Mouse (Mus musculus): ENCODE measurements around the gene Glipr1.
A peak's percentile ranks its signal among the peaks of the same experiment; 100 is the strongest.

Gene Glipr1

GRCm38 (mm10) chr10:111959353-111959752, 43.1 kb downstream of the Glipr1 start:
- DNase-seq, result peak; percentile 27

DNA sequence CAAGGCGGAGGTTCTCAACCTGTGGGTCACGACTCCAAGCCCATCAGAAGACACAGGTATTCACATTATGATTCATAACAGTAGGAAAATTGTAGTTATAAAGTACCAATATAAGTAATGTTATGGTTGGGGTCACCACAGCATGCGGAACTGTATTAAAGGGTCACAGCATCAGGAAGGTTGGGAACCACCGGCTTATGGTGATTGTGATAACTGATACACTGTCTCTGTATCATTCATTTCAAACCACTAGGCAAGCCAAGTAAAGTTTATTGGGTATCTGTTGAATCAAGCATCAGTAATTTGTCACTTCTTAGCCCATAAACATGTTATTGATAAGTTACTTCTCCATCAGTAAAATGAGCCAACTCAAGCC, 44.4 kb downstream of the Glipr1 start:
- no peak for DNase-seq

DNA sequence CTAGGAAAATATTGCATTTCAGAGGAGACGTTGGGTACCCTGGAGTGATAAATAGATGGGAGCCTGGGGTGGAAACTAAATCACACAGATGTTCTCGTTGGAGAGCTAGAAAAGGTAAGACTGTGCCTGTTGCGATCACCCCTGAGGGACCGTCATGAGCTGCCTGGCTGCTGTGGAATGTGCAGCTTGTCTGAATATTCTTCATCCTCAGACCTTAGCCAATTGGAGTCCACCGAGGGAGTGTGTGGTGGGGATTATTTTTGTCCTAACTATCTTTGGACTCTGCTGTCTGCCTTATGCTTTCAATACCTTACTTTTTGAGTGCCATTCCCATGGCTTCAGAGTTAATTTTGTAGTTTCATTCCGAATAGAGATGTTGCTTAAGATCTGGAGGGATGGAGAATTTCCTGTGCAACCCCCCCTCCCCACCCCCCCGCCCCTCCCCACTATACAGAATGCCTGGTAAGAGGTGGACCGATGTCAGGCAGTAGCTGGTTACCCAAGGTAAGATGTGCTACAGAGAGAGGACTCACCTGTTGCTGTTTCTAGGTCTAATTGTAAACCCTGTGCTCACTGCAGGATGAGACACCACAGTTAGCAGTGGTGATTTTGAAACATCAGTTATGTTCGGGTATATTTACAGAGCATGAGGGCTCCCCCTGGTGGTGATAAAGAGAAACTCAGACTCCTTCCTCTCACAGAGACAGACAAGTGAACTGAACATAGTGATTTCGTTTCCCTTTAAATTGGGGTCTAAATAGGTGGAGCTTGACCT, 45.0 kb downstream of the Glipr1 start:
- DNase-seq, result peak; percentile 88

DNA sequence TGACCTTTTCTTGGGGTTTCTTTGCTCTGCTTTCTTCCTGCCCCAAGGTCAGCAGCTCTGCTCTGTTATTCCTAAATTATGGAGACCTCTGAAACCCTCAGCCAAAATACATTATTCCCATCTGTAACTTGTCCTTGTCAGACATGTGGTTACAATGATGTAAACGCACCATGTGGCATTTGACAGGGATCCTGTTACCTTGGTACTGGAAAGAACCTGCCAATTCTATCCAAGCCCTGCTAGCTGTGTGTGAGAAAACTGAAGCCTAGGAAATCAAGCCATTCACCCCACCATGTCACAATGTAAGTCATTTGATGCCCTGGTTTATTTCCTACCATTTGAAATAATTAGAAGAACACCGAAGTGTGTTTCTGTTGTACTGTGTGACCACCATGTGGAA, 46.6 kb downstream of the Glipr1 start:
- DNase-seq, result peak; percentile 65

GRCm38 (mm10) chr10:111949008-111949407, 53.4 kb downstream of the Glipr1 start:
- no peak for DNase-seq

DNA sequence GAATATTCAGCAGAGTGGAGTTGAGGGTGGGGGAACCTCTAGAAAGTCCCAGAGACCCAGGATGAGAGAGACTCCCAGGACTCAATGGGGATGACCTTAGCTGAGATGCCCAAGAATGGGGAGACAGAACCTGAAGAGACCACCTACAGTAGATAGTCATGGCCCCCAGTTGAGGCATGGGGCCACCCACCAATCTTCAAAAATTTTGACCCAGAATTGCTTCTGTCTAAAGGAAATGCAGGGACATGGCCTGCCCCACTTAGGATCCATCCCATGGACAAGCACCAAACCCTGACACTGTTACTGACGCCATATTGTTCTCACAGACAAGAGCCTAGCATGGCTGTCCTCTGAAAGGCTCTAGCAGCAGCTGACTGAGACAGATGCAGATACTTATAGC, 54.4 kb downstream of the Glipr1 start:
- DNase-seq, result peak; percentile 56

DNA sequence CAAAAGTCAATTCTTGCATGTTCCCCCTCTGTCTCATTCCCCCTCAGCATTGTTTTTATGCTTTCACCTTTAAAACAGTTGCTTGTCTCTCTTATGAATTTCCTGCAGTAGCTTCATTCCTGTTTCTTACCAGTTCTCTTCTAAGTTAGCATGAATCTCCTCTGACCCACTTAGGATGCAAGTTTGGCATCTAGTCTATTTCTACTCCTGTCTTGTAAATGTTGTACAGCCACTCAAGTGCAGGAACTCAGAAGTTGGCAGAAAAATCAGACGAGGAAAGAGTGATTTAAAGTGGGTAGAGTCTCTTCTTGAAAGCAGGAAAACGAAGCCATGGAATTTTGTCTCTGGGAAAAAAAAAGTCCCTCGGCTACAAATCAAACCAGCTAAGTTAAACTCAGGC, 56.9 kb downstream of the Glipr1 start:
- DNase-seq, result no peak

- no peak for DNase-seq
Measured at GRCm38 (mm10) chr10:111943026-111943425, 59.4 kb downstream of the Glipr1 start.

GRCm38 (mm10) chr10:111937146-111937534, 65.3 kb downstream of the Glipr1 start:
- DNase-seq, result no peak

DNA sequence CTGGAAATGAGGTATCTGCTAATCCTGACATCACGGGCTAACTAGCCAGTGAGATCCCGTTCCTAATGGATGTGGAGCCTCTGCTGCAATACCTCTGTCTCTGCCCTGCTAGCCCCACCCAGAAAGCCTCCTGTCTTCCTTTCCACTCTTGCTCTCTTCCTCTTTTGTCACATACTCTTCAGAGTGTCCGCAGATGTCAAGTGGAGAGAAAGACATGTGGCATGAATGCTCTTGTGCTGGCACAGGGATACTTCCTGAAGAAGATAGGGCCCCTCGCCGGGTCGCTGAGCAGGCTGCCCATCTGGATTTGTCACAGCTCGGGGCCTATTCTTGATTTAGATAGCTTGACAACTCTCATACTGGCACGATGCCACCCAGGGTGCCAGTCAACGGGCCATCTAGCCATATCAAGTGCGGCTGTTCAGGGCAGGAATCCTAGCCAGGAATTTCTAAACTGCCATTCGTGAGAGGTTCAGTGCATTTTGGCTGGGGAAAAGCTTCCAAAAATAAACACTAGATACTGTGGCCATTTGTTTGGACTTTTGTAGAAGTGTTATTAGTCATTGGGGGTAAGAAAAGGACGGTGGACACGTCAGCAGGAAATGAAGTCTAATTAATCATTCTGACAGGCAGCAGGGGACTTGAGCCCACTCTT, 65.8 kb downstream of the Glipr1 start:
- DNase-seq, result peak; percentile 99

GRCm38 (mm10) chr10:111936021-111936420, 66.4 kb downstream of the Glipr1 start:
- DNase-seq, result peak; percentile 86

Measured in heart, adult 11 months (tissue).